Comparison of ENCODE assay signal across 22 mouse cellular contexts in genomic region chr13:96505661-96506060, GRCm38 (mm10). TPM values are rescaled to one million over a fixed set of nuclear protein-coding genes. Genes with fewer than 3 reads are reported as not detected.
"Had no signal": no experiment of that assay in that cellular context is flagged by ENCODE, and none has a peak within 500 bp of the region (broad histone marks: within the 10 kb centered on the region; RNA-seq: fewer than 3 reads in every experiment).

No protein-coding gene starts in this region.

- DNase-seq: liver; liver, embryonic 13.5 days; liver, postnatal 0 days; right cerebral cortex, postnatal 14 days; thymus, adult 2 months; thymus, postnatal 25 days; thymus, postnatal 4 days had no signal

- H3K4me2 ChIP-seq: liver, embryonic 13.5 days; liver, embryonic 15.5 days; lung, embryonic 15.5 days; midbrain, embryonic 11.5 days; midbrain, embryonic 13.5 days; midbrain, embryonic 15.5 days; neural tube, embryonic 12.5 days; stomach, embryonic 15.5 days had no signal

- H3K36me3 ChIP-seq: lung, embryonic 15.5 days; midbrain, embryonic 13.5 days; midbrain, embryonic 15.5 days; neural tube, embryonic 12.5 days; stomach, embryonic 15.5 days had no signal

- H3K4me3 ChIP-seq: liver, embryonic 13.5 days; liver, embryonic 15.5 days; lung, embryonic 15.5 days; midbrain, embryonic 13.5 days; midbrain, embryonic 15.5 days; neural tube, embryonic 12.5 days; stomach, embryonic 15.5 days had no signal

- H3K9me3 ChIP-seq: liver, embryonic 13.5 days; liver, embryonic 15.5 days; lung, embryonic 15.5 days; megakaryocyte, embryonic 14.5 days; midbrain, embryonic 13.5 days; midbrain, embryonic 15.5 days; neural tube, embryonic 12.5 days; stomach, embryonic 15.5 days had no signal

- H3K27me3 ChIP-seq: liver, embryonic 13.5 days; liver, embryonic 15.5 days; megakaryocyte, embryonic 14.5 days; midbrain, embryonic 13.5 days; midbrain, embryonic 15.5 days; neural tube, embryonic 12.5 days; stomach, embryonic 15.5 days had no signal

- ATAC-seq: liver, postnatal 0 days; midbrain, embryonic 13.5 days; midbrain, embryonic 15.5 days had no signal

- H3K4me1 ChIP-seq: midbrain, embryonic 13.5 days; midbrain, embryonic 15.5 days; neural tube, embryonic 12.5 days; stomach, embryonic 15.5 days had no signal

- H3K27ac ChIP-seq: liver, embryonic 13.5 days; liver, embryonic 15.5 days; lung, embryonic 15.5 days; macrophage; midbrain, embryonic 13.5 days; midbrain, embryonic 15.5 days; neural tube, embryonic 12.5 days; stomach, embryonic 15.5 days; stomach, postnatal 0 days had no signal

- H3K9ac ChIP-seq: liver, embryonic 13.5 days; liver, embryonic 15.5 days; liver, postnatal 0 days; lung, embryonic 15.5 days; midbrain, embryonic 13.5 days; midbrain, embryonic 15.5 days; neural tube, embryonic 12.5 days; stomach, embryonic 15.5 days had no signal

RNA-seq across cellular contexts. Expression of gene Gm17622, which starts 15.1 kb away (rescaled TPM):
- polyA plus RNA-seq: liver, embryonic 13.5 days; liver, embryonic 15.5 days; liver, postnatal 0 days; lung, embryonic 15.5 days; macrophage; midbrain, embryonic 11.5 days; midbrain, embryonic 13.5 days; midbrain, embryonic 15.5 days; midbrain, postnatal 0 days; neural tube, embryonic 12.5 days; neural tube, embryonic 14.5 days; spleen, adult 2 months; stomach, embryonic 15.5 days; stomach, postnatal 0 days; testis, adult 2 months; thymus, adult 2 months; urinary bladder, adult 2 months had no signal

RNA-seq across cellular contexts. Expression of gene Ankdd1b, which starts 34.7 kb away (rescaled TPM):
- polyA plus RNA-seq: liver, embryonic 13.5 days; liver, embryonic 15.5 days; liver, postnatal 0 days; macrophage; midbrain, embryonic 11.5 days; midbrain, embryonic 13.5 days; midbrain, embryonic 15.5 days; midbrain, postnatal 0 days; neural tube, embryonic 14.5 days; spleen, adult 2 months had no signal
